Mouse (Mus musculus): ENCODE results near the gene Rxra. TPM values are rescaled to one million over a fixed set of nuclear protein-coding genes. Genes with fewer than 3 reads are reported as not detected.

The Rxra gene
- total RNA-seq, 2 experiments from 2014 or later, result 52.8 to 53.8 TPM

DNA sequence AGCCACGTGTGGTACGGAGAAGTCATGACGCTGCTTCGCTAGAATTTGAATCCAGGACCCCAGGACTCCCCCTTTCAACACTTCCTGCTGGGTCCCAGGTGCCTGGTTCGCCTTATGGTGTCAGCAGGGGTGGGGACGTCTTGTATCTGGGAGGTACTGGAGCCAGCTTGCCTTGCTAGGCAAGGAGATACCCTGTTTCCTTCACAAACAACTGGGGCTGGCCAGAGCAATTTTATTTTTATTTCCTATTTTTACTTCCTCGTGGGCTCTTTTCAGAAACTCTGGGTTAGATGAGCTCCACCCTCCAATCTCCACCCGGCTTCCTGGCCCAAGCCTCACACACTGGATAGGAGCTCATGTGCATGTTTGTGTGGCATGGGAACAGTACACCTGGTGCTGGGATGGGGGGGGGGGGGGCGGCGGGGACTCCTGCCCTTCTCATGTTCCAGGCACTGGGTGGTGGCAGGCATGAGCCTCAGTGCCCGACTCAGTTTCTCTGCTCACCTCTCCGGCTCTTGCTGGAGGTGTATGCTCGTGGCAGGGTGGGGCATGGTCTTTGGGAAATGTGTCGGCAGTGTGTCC lies 15.0 kb downstream of the Rxra start:
- DNase-seq, result no peak
- intact Hi-C loops (cut with DNase I), result loop anchor here (2.0 kb wide), 1 partner anchor 54 kb away; no protein-coding TSS in a partner anchor

GRCm38 (mm10) chr2:27692608-27693007 lies 16.4 kb downstream of the Rxra start:
- peak in 1 of 2 experiments; percentile 40 for DNase-seq

GRCm38 (mm10) chr2:27693684-27694083 lies 17.4 kb downstream of the Rxra start:
- no peak for DNase-seq

More at GRCm38 (mm10) chr2:27692608-27693007, 16.4 kb downstream of the Rxra start:
- intact Hi-C loops (cut with DNase I), result no loop called here

DNA sequence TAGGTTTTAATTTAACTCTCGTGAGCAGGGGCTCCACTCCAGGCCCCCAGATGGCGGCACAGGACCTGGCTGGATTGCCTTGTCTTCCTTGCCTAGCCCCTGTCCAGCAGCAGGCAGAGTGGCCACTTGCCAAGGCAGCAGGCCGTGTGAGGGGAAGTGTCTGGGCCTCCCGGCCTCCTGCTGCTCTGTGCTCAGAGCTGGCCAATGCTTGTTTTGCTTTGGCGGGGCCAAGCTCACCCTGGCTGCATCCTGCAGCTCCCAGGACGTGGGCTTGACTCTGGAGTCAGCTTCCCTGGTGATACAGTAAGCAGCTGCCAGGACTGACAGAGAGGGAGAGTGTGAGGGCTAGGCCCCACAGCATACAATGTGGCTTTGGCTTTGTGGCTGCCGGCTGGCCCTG lies 23.3 kb downstream of the Rxra start:
- intact Hi-C loops (cut with DNase I), result loop anchor here (1.0 to 2.0 kb wide), 2 partner anchors 17 to 63 kb away; no protein-coding TSS in a partner anchor
- peak; percentile 86 to 90 for DNase-seq

More at GRCm38 (mm10) chr2:27693684-27694083, 17.4 kb downstream of the Rxra start:
- intact Hi-C loops (cut with DNase I), result no loop called here

- DNase-seq, result no peak
- intact Hi-C loops (cut with DNase I), result no loop called here
Observed at GRCm38 (mm10) chr2:27702283-27702682, 26.0 kb downstream of the Rxra start.

- no peak for DNase-seq
- intact Hi-C loops (cut with DNase I), result no loop called here
Observed at GRCm38 (mm10) chr2:27702904-27703666, 26.8 kb downstream of the Rxra start.

- DNase-seq, result peak in 1 of 2 experiments; percentile 48
- intact Hi-C loops (cut with DNase I), result no loop called here
Observed at GRCm38 (mm10) chr2:27703852-27704640, 27.8 kb downstream of the Rxra start.

- intact Hi-C loops (cut with DNase I), result no loop called here
- no peak for DNase-seq
Observed at GRCm38 (mm10) chr2:27704641-27705040, 28.4 kb downstream of the Rxra start.

- no peak for DNase-seq
- intact Hi-C loops (cut with DNase I), result no loop called here
Observed at GRCm38 (mm10) chr2:27710871-27711382, 34.7 kb downstream of the Rxra start.

GRCm38 (mm10) chr2:27712626-27713025 lies 36.4 kb downstream of the Rxra start:
- DNase-seq, result no peak
- intact Hi-C loops (cut with DNase I), result no loop called here

- intact Hi-C loops (cut with DNase I), result no loop called here
Observed at GRCm38 (mm10) chr2:27713378-27713777, 37.1 kb downstream of the Rxra start.

GRCm38 (mm10) chr2:27714131-27714530 lies 37.9 kb downstream of the Rxra start:
- DNase-seq, result no peak
- intact Hi-C loops (cut with DNase I), result no loop called here

More at GRCm38 (mm10) chr2:27713378-27713777, 37.1 kb downstream of the Rxra start:
- no peak for DNase-seq

GRCm38 (mm10) chr2:27715221-27715620 lies 39.0 kb downstream of the Rxra start:
- DNase-seq, result no peak
- intact Hi-C loops (cut with DNase I), result no loop called here

DNA sequence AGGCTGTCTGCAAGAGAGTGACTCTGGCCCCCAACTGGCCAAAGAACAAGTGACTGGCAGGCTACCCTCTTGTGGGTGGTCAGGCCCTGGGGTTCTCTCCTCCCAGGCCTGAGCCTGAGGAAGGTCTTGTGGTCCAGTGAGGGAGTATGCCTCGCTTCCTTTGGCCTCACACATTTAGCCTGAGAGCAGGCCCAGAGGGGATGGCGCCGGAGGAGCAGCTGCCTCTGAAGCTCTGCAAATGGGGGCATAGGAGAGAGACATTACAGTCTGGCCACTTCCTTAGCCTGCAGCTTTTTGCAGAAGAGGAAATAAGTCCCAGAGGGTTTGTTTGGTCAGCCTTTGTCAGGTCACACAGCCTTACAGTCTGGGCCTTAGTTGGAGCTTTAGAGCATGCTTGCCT lies 40.1 kb downstream of the Rxra start:
- intact Hi-C loops (cut with DNase I), result no loop called here
- no peak for DNase-seq

DNA sequence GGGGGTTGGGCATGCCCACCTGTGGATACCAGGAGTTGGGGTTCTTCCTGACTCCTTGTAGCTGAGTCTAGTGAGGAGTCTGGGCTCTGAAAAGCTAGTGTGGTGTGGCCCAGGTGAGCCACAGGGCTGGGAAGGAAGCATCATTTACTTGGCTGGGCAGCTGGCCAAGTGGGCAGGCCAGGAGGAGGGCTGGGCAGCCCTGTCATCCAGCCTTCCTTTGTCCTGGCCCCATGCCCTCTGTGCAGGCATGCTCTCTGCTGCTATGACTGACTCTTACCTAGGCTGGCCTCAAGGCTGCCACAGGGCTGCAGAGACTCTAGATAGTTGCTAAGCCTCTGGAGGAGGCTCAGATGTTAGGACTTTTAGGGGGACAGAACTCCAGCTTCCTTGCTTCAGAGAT lies 42.0 kb downstream of the Rxra start:
- intact Hi-C loops (cut with DNase I), result no loop called here
- peak; percentile 67 to 68 for DNase-seq

GRCm38 (mm10) chr2:27719601-27720000 lies 43.4 kb downstream of the Rxra start:
- DNase-seq, result no peak
- intact Hi-C loops (cut with DNase I), result no loop called here

GRCm38 (mm10) chr2:27721611-27722010 lies 45.4 kb downstream of the Rxra start:
- intact Hi-C loops (cut with DNase I), result no loop called here
- no peak for DNase-seq

DNA sequence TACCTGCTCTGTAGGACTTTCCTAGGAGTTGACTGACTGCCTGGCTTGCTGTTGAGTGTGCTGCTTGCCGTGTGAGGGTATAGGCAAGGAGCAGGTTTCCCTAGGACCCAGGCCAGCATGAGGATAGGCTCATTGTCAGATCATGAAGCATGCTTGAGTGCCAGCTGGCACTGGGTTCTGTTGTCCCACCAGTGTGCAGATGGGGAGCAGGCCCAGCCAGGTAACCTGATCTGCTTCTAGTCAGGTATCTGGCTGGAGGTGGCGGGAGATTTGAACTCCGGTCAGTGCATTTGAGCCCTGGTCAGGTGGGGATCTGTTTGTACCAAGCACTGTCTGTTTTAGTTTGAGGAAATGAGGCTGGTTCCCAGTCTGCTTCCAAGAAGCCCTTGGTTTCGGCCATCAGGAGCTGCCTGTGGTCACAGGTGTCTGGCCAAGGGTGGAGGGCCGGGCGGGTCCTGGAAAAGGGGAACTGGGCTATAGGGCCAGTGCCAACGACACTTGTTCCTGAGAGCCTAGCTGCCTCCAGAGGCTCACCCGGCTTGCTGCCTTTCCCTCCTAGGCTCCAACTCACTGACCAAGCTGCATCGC lies 48.6 kb downstream of the Rxra start:
- DNase-seq, result no peak
- intact Hi-C loops (cut with DNase I), result no loop called here

GRCm38 (mm10) chr2:27727994-27728854 lies 52.0 kb downstream of the Rxra start:
- intact Hi-C loops (cut with DNase I), result no loop called here
- DNase-seq, result no peak

- DNase-seq, result no peak
- intact Hi-C loops (cut with DNase I), result no loop called here
Observed at GRCm38 (mm10) chr2:27729009-27729408, 52.8 kb downstream of the Rxra start.
